Comparison of ENCODE assay signal across 9 mouse cellular contexts in genomic region chr10:121350357-121351065, GRCm38 (mm10). TPM values are rescaled to one million over a fixed set of nuclear protein-coding genes. Genes with fewer than 3 reads are reported as not detected.
DNase-seq lines count a peak whose midpoint lies in the region; ATAC-seq and TF ChIP-seq lines count a peak whose summit lies in the region.
"Had no signal": no experiment of that assay in that cellular context is flagged by ENCODE, and none has a peak within 500 bp of the region (broad histone marks: within the 10 kb centered on the region; RNA-seq: fewer than 3 reads in every experiment).

No protein-coding gene starts in this region.

- H3K36me3 ChIP-seq in heart, embryonic 13.5 days: no peaks in the 10 kb centered on the region
- H3K36me3 ChIP-seq in midbrain, embryonic 11.5 days (ENCODE audit: control insufficient read depth, insufficient read depth, low read length): no peaks in the 10 kb centered on the region

- peak; percentile 30 for DNase-seq in kidney, adult 11 months
- no peak for DNase-seq in kidney, adult 9 months
- DNase-seq in kidney, postnatal 14 days: peak; percentile 17
- peak; percentile 93 for DNase-seq in midbrain, embryonic 11.5 days (ENCODE audit: low spot score, missing footprints)
- DNase-seq in right cerebral cortex, adult 18-20 months: no peak
- DNase-seq in MN1 (ENCODE audit: low spot score): no peak

- no peak for TF ChIP-seq CTCF in bone marrow macrophage, adult 2 months (IDR thresholded peaks at IDR 0.05; ENCODE audit: low read depth, low read length)

- peak overlapping the region; percentile 82 for H3K4me3 ChIP-seq in bone marrow macrophage, adult 2 months (ENCODE audit: insufficient read depth, low read length)
- peak overlapping the region; percentile 73 for H3K4me3 ChIP-seq in heart, embryonic 13.5 days
- H3K4me3 ChIP-seq in midbrain, embryonic 11.5 days (ENCODE audit: low read depth, low read length): peak overlapping the region; percentile 47

- no peak; the same call in 1 of the 2 replicates for ATAC-seq in heart, embryonic 13.5 days (ENCODE audit: extremely low read depth, insufficient number of reproducible peaks, low FRiP score, low TSS enrichment)
- ATAC-seq in midbrain, embryonic 11.5 days (ENCODE audit: low FRiP score): peak; percentile 78

- no peaks in the 10 kb centered on the region for H3K4me1 ChIP-seq in bone marrow macrophage, adult 2 months (ENCODE audit: control insufficient read depth, insufficient read depth, low read length)
- peaks cover 28% of the 10 kb centered on the region for H3K4me1 ChIP-seq in heart, embryonic 13.5 days
- H3K4me1 ChIP-seq in midbrain, embryonic 11.5 days (ENCODE audit: control insufficient read depth, insufficient read depth, low read length): peaks cover 12% of the 10 kb centered on the region

- H3K9ac ChIP-seq in heart, embryonic 13.5 days: peak overlapping the region; percentile 78
- peak overlapping the region; percentile 51 for H3K9ac ChIP-seq in midbrain, embryonic 11.5 days (ENCODE audit: low read length)

- TF ChIP-seq POLR2A in bone marrow macrophage, adult 2 months (IDR thresholded peaks at IDR 0.05; ENCODE audit: borderline replicate concordance, low read depth, low read length): no peak

- peak overlapping the region; percentile 97 for H3K4me2 ChIP-seq in heart, embryonic 13.5 days
- H3K4me2 ChIP-seq in midbrain, embryonic 11.5 days: peak overlapping the region; percentile 88

- H3K27ac ChIP-seq in bone marrow macrophage, adult 2 months (ENCODE audit: insufficient read depth, low read depth, low read length): no peak overlapping the region
- 0 out of 2 replicates have a peak overlapping the region, but pooled peaks have one; percentile 26 for H3K27ac ChIP-seq in heart, embryonic 13.5 days (replicated peaks)
- H3K27ac ChIP-seq in midbrain, embryonic 11.5 days (ENCODE audit: low read depth, low read length): no peak overlapping the region
- H3K27ac ChIP-seq: macrophage had no signal

- H3K27me3 ChIP-seq in heart, embryonic 13.5 days (replicated peaks): peaks cover 43% of the 10 kb centered on the region
- H3K27me3 ChIP-seq in midbrain, embryonic 11.5 days (ENCODE audit: control insufficient read depth, insufficient read depth, low read length): peaks cover 21% of the 10 kb centered on the region

- WGBS in heart, embryonic 13.5 days: 2% methylated on average over 35 of the region's 35 CpGs
- WGBS in midbrain, embryonic 11.5 days: 1% methylated on average over 35 of the region's 35 CpGs

- peaks cover 8% of the 10 kb centered on the region; the same call in 1 of the 2 replicates for H3K9me3 ChIP-seq in heart, embryonic 13.5 days
- H3K9me3 ChIP-seq in midbrain, embryonic 11.5 days (ENCODE audit: control insufficient read depth, low read length): no peaks in the 10 kb centered on the region; the same call in 1 of the 2 replicates

RNA-seq across cellular contexts. Expression of gene Tbc1d30, which starts 0.6 kb away (rescaled TPM):
- 1.2 and 1.3 TPM in 2 replicates for polyA plus RNA-seq in bone marrow macrophage, adult 2 months (2012; ENCODE audit: insufficient read depth, insufficient read length, missing spikeins)
- polyA plus RNA-seq in heart, embryonic 13.5 days (2015; fragmentation: Nextera tagmentation; extraction: Ambion mirVana): 1.2 and 1.7 TPM in 2 replicates
- polyA plus RNA-seq in midbrain, embryonic 11.5 days (2014; fragmentation: Nextera tagmentation; extraction: Ambion mirVana): 2.8 and 3.4 TPM in 2 replicates

RNA-seq across cellular contexts. Expression of gene Gns, which starts 14.4 kb away (rescaled TPM):
- polyA plus RNA-seq in bone marrow macrophage, adult 2 months (2012; ENCODE audit: insufficient read depth, insufficient read length, missing spikeins): 302 and 313 TPM in 2 replicates
- polyA plus RNA-seq in heart, embryonic 13.5 days (2015; fragmentation: Nextera tagmentation; extraction: Ambion mirVana): 29.9 and 30.4 TPM in 2 replicates
- 35.9 and 37.3 TPM in 2 replicates for polyA plus RNA-seq in midbrain, embryonic 11.5 days (2014; fragmentation: Nextera tagmentation; extraction: Ambion mirVana)

Comparison
In these comparisons a context has a peak if more than half of its experiments do, and no peak if none do; other contexts are left out.
1. DNase-seq: peak in kidney, adult 11 months (single experiment), kidney, postnatal 14 days (single experiment) and midbrain, embryonic 11.5 days (single experiment); none in kidney, adult 9 months (single experiment), right cerebral cortex, adult 18-20 months (single experiment) and MN1 (single experiment).
2. Peak in every context shown above with its lines, with median percentiles within 50 percentile points of each other: H3K4me3 ChIP-seq.